Mouse (Mus musculus) heart, adult 2 months (tissue): ENCODE data around the gene Dlg3.

ENCODE experiments used
- CTCF ChIP-seq: fragments of 200-600 bp; IDR thresholded peaks from 2 replicates; pipeline ENCODE4 v1.8.1; 2022; ENCODE audit warnings: antibody characterized with exemption, mild to moderate bottlenecking, moderate library complexity
- EP300 ChIP-seq: fragments of 200-500 bp; IDR thresholded peaks from 2 replicates; pipeline ENCODE4 v1.6.1; 2011; ENCODE audit warnings: low read depth, low read length, control low read depth; ENCODE audit not compliant: insufficient read depth
- POLR2A ChIP-seq: fragments of 200-500 bp; IDR thresholded peaks from 2 replicates; pipeline ENCODE4 v1.6.1; 2011; ENCODE audit warnings: mild to moderate bottlenecking, low read depth, low read length, control low read depth; ENCODE audit not compliant: insufficient read depth

DNA sequence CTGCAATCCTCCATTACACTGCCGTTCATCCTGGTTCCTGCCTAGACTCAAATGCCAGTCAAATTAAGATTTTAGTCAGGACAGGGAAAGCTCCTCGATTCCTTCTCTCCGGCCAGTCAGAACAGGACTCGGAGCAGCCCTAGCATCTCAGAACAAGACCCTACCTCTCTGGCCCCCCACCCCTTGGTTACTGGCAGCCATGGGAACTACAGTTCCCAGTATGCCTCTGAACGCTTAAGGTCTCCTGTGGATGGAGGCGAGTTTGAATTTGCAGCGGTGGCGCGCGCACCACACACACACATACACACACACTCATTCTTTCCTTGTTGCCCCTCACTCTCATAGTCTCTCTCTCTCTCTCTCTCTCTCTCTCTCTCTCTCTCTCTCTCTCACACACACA is 28.1 kb upstream of the Dlg3 start:
- TF ChIP-seq POLR2A (no peak), CTCF (no peak), EP300 (no peak)
